Mouse (Mus musculus) bone marrow macrophage, adult 2 months (primary cell): ENCODE results near the gene Helz2.
"Not testable (repeated sequence)": the region's sequence is repeated elsewhere in the genome, so short reads cannot be mapped to it uniquely, and the experiment has no call there.

Source experiments
- CTCF ChIP-seq: IDR thresholded peaks from 2 replicates; pipeline ENCODE4 v1.5.1; 2012; ENCODE audit warnings: low read depth, mild to moderate bottlenecking, low read length, moderate library complexity
- POLR2A ChIP-seq: IDR thresholded peaks from 2 replicates; pipeline ENCODE4 v1.6.1; 2012; ENCODE audit warnings: mild to moderate bottlenecking, low read depth, low read length, borderline replicate concordance

- not testable (repeated sequence) for TF ChIP-seq POLR2A, CTCF
Observed at GRCm38 (mm10) chr2:181191385-181191784, 50.4 kb downstream of the Helz2 start.
